Mouse (Mus musculus): Measurements from ENCODE around the gene Hnrnpd. TPM values are rescaled to one million over a fixed set of nuclear protein-coding genes. Genes with fewer than 3 reads are reported as not detected.

Hnrnpd gene
- total RNA-seq, 1 experiment from 2014 or later: 104 TPM

DNA sequence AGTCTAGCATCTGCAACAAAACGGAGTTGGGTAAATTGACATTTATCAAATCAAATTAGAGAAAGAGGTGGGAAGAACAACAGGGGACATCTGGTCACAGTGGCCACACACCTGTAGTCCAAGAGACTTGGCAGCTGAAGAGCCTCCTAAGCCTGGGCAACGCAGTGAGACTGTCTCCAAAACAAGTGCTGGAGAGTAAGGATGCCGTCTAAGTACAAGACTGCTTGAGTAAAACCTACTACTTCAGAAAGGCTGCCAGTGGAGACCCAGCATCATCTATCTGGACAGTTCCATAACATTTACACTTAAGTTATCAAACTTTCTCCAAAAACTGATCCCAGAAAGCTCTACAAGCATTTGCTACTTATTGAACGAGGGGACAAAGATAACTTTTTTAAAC lies 3.7 kb downstream of the Hnrnpd start:
- no peak for ATAC-seq (ENCODE audit: extremely low read depth, insufficient number of reproducible peaks, low FRiP score, poor library complexity, severe bottlenecking)

GRCm38 (mm10) chr5:99973941-99974340 lies 4.8 kb downstream of the Hnrnpd start:
- ATAC-seq (ENCODE audit: extremely low read depth, insufficient number of reproducible peaks, low FRiP score, poor library complexity, severe bottlenecking): no peak

GRCm38 (mm10) chr5:99959960-99960359 lies 18.8 kb downstream of the Hnrnpd start:
- ATAC-seq (ENCODE audit: extremely low read depth, insufficient number of reproducible peaks, low FRiP score, poor library complexity, severe bottlenecking): no peak

- no peak for ATAC-seq (ENCODE audit: extremely low read depth, insufficient number of reproducible peaks, low FRiP score, poor library complexity, severe bottlenecking)
These were observed 19.4 kb downstream of the Hnrnpd start for GRCm38 (mm10) chr5:99959236-99959936.

DNA sequence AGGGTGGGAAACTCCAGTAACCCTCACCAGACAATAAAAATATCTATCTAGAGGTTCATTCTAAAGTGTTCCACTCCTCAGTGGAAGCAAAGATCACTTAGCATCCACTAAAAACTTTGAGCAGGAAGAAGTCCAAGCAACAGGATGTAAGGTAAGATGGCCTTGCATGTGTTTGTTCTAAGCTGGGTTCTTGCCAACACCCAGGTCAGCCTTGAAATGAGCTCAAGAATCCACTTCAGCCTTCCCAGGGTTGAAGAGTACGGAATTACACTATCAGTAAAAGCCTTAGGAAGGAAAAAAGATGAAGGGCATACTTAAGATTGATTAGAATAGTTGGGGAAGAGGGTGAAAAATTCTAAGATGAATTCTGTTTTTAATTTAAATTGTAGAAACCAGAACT lies 20.1 kb downstream of the Hnrnpd start:
- no peak for ATAC-seq (ENCODE audit: extremely low read depth, insufficient number of reproducible peaks, low FRiP score, poor library complexity, severe bottlenecking)

- ATAC-seq (ENCODE audit: extremely low read depth, insufficient number of reproducible peaks, low FRiP score, poor library complexity, severe bottlenecking): no peak
These were observed 24.9 kb downstream of the Hnrnpd start for GRCm38 (mm10) chr5:99953883-99954282.

- no peak for ATAC-seq (ENCODE audit: extremely low read depth, insufficient number of reproducible peaks, low FRiP score, poor library complexity, severe bottlenecking)
These were observed 26.2 kb downstream of the Hnrnpd start for GRCm38 (mm10) chr5:99952513-99952912.

DNA sequence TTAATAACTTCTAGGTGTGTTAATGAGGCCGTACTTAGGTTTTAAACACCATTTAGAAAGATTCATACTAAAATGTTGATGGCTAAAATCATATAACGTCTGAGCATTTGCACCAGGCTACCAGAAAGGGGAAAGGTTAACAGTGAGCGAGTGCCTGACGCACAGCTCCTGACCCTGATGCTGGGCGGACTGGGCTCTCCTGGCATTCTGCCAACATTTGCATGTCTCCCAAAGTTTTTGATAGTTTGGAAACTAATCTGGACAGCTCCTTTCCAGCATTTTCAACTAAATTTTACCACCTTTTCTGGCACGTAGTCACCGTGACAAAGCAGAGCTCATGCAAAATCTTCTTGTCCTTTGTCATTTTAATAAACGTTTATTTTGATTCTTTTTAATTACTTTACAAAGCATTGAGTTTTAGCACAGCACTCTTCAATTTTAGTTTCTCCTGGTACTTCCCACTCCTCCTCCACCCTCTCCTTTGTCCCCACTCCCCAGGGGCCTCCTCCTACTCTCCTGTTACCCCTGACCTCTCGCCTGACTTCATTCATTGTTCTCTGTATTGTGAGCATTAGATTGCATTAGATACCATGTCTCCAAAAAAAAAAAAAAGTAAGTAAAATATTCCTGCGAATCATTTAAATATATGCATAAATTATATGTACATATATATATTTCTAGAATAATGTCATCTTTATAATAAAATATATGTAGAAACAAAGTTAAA lies 36.8 kb downstream of the Hnrnpd start:
- ATAC-seq (ENCODE audit: extremely low read depth, insufficient number of reproducible peaks, low FRiP score, poor library complexity, severe bottlenecking): no peak

DNA sequence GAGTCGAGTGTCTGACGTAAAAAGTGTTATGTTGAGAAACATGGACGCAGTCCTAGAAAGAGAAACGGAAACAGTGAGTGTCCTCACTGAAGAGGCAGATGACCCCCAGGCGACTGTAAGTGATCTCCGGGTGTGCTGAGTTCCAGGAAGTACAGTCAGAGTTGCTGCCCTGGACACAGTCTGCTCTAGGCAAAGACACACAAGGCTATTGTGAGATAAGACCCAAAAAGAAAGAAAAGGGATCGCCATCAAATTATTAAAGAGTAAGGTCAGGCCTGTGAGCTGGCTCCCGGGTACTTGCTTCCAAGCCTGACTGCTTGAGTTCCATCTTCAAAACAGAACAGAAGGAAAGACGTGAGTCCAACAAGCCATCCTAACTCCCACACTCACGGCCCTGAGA lies 37.5 kb downstream of the Hnrnpd start:
- ATAC-seq (ENCODE audit: extremely low read depth, insufficient number of reproducible peaks, low FRiP score, poor library complexity, severe bottlenecking): no peak

DNA sequence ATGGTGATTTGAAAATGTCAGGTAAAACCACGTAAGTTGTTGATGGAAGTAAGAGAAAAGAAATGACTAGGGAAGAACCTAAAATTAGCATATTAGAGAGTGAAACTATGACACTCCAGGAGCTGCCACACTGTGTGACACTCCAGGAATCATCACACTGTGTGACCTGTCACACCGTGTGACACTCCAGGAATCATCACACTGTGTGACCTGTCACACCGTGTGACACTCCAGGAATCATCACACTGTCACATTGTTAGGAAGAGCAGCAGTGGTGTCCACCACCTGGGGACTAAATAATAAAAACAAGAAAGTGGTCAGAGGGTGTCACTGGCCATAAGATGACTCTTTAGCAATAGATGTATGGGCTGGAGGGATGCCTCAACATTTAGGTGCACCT lies 39.3 kb downstream of the Hnrnpd start:
- no peak for ATAC-seq (ENCODE audit: extremely low read depth, insufficient number of reproducible peaks, low FRiP score, poor library complexity, severe bottlenecking)

DNA sequence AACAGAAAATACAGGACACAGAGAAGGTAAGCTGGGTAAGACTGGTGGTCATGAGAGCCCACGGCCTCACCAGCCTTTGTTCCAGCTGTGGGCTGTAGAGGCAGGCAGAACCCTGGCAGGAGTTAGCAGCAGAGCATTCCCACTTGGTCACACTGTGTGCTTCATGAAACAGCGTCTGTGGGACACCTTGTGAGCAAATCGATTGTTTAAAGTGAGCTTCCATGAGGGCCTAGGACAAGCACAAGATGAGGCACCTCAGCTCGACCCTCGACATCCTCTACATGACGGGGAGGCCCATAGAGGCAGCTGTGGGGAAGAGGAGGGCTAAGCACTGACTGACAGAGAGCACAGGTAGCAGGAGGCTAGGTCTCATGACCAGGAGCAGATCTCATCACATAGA lies 46.8 kb downstream of the Hnrnpd start:
- no peak for ATAC-seq (ENCODE audit: extremely low read depth, insufficient number of reproducible peaks, low FRiP score, poor library complexity, severe bottlenecking)

GRCm38 (mm10) chr5:99927951-99928350 lies 50.8 kb downstream of the Hnrnpd start:
- ATAC-seq (ENCODE audit: extremely low read depth, insufficient number of reproducible peaks, low FRiP score, poor library complexity, severe bottlenecking): peak; percentile 75; the same call in 1 of the 2 replicates

DNA sequence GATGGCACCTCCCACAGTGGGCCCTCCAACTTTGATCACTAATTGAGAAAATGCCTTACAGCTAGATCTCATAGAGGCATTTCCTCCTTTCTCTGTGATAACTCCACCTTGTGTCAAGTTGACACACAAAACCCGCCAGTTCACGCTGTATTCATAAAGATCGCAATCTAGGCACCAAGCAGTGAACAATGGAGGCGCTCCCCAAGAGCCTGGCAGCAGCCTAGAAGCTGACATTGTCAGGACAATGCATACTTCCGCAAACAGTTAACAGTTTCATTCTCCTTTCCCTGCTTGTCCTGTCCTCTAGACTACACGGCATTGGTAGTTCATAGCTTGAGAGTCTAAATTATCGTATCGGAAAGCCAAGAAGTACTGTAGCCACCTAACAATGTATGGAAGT lies 56.7 kb downstream of the Hnrnpd start:
- ATAC-seq (ENCODE audit: extremely low read depth, insufficient number of reproducible peaks, low FRiP score, poor library complexity, severe bottlenecking): no peak

GRCm38 (mm10) chr5:99915494-99915893 lies 63.2 kb downstream of the Hnrnpd start:
- ATAC-seq (ENCODE audit: extremely low read depth, insufficient number of reproducible peaks, low FRiP score, poor library complexity, severe bottlenecking): no peak

DNA sequence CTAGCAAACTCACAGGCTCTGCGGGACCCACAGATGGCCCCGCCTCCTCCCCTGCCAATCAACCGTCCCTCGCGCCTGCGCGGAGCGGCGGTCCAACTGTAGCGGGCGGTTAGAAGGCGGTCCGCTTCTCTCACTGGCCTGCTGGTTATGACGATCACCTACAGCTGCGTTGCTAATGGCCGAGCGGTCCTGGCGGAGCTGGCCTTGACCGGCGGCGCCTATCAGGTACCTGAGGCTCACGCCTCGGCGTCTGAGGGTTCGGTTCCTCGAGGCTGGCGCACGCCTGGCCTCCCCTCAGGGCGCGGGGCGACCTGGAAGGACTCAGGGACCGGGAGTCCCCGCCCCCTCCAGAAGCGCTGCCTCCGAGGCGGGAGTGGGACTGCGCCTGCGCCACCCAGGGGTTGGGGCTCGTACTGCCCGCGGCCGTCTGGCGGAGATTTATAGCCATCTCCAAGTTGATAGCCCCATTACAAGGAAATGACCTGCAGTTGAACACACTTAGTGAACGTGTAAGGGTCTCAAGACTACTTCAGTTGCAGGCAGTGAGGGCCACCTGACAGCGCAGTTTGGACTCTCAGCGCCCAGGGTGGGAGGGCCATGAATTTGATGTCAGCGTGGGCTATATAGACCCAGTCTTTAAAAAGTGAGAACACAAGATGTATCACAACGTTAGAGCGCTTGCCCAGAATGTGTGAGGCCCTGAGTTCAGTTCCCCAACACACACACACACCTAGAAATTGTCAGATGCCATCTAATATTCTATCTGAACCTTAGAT lies 72.4 kb downstream of the Hnrnpd start, which contains the start of gene Vamp9:
Vamp9 (plus strand) TSS at position 74 of the 776 bp plus-strand sequence.
- peak; percentile 85 for ATAC-seq (ENCODE audit: extremely low read depth, insufficient number of reproducible peaks, low FRiP score, poor library complexity, severe bottlenecking)

Other genes starting within 250 kb of the Hnrnpd start
- 48.2 and 48.9 TPM in 2 replicates for gene Rasgef1b, start 249.9 kb downstream of the Hnrnpd start, total RNA-seq (2017)
- gene Vamp9, start 72.7 kb downstream of the Hnrnpd start, total RNA-seq (2017): not detected in 2 replicates
- not detected in 2 replicates for gene 4930524J08Rik, start 123 bp upstream of the Hnrnpd start, total RNA-seq (2017)
- 459 and 480 TPM in 2 replicates for gene Hnrnpdl, start 60.7 kb upstream of the Hnrnpd start, total RNA-seq (2017)
- gene Enoph1, start 61.0 kb upstream of the Hnrnpd start, total RNA-seq (2017): 11.8 and 19.0 TPM in 2 replicates
- gene Tmem150c, start 180.9 kb upstream of the Hnrnpd start, total RNA-seq (2017): not detected in 2 replicates